Mouse (Mus musculus): ENCODE measurements around the gene Haao. TPM values are rescaled to one million over a fixed set of nuclear protein-coding genes. Genes with fewer than 3 reads are reported as not detected.
A peak's percentile ranks its signal among the peaks of the same experiment; 100 is the strongest.
"Not testable (repeated sequence)": the region's sequence is repeated elsewhere in the genome, so short reads cannot be mapped to it uniquely, and the experiment has no call there.

Haao gene
- total RNA-seq, 1 experiment: 0.54 TPM

- H3K4me3 ChIP-seq (ENCODE audit: insufficient read depth in 1 of 2, low read depth in 1 of 2, low read length in 2 of 2, poor library complexity in 1 of 2, severe bottlenecking in 1 of 2): peak overlapping the region; percentile 73 to 92
- DNase-seq (ENCODE audit: low read depth, low spot score); H3K9ac ChIP-seq (ENCODE audit: insufficient read depth, low read depth, low read length, poor library complexity, severe bottlenecking); H3K9me3 ChIP-seq (ENCODE audit: control insufficient read depth, insufficient read depth, low read depth, low read length); H3K27ac ChIP-seq (ENCODE audit: insufficient read depth, low read depth, low read length, poor library complexity, severe bottlenecking); H3K36me3 ChIP-seq (ENCODE audit: control insufficient read depth, insufficient read depth, low read length, poor library complexity, severe bottlenecking); in situ Hi-C loops (cut with MboI; ENCODE audit: low sequenced_read_pairs in 2 of 2, unreplicated experiment in 2 of 2): not testable (repeated sequence)
- peaks cover 0 to 15% of the 10 kb centered on the region in 2 experiments; a peak in 3 of 4 replicates for H3K4me1 ChIP-seq (ENCODE audit: control insufficient read depth in 2 of 2, insufficient read depth in 2 of 2, low read length in 2 of 2, poor library complexity in 1 of 2)
- TF ChIP-seq ZNF384 (IDR thresholded peaks at IDR 0.05; ENCODE audit: low read depth, low read length): peak; percentile 9; the same call in 1 of the 2 replicates
Observed at GRCm38 (mm10) chr17:83860968-83861367, 13.2 kb upstream of the Haao start.

- H3K9me3 ChIP-seq (ENCODE audit: control insufficient read depth, insufficient read depth, low read depth, low read length): no peaks in the 10 kb centered on the region
- in situ Hi-C loops (cut with MboI; ENCODE audit: low sequenced_read_pairs in 2 of 2, unreplicated experiment in 2 of 2): no loop called here
- no peak overlapping the region for H3K27ac ChIP-seq (ENCODE audit: insufficient read depth, low read depth, low read length, poor library complexity, severe bottlenecking)
- TF ChIP-seq ZC3H11A (IDR thresholded peaks at IDR 0.05; ENCODE audit: borderline replicate concordance, low read depth, low read length) (no peak), CHD2 (IDR thresholded peaks at IDR 0.05; ENCODE audit: low read depth, low read length) (no peak), ZNF384 (IDR thresholded peaks at IDR 0.05; ENCODE audit: low read depth, low read length) (no peak), MAFK (IDR thresholded peaks at IDR 0.05; ENCODE audit: insufficient read depth, low read depth, low read length) (no peak), HCFC1 (IDR thresholded peaks at IDR 0.05; ENCODE audit: borderline replicate concordance, insufficient read depth, low read length) (no peak)
- DNase-seq (ENCODE audit: low read depth, low spot score): no peak
- H3K9ac ChIP-seq (ENCODE audit: insufficient read depth, low read depth, low read length, poor library complexity, severe bottlenecking): no peak overlapping the region
- H3K36me3 ChIP-seq (ENCODE audit: control insufficient read depth, insufficient read depth, low read length, poor library complexity, severe bottlenecking): no peaks in the 10 kb centered on the region
- H3K4me1 ChIP-seq (ENCODE audit: control insufficient read depth in 2 of 2, insufficient read depth in 2 of 2, low read length in 2 of 2, poor library complexity in 1 of 2): peaks cover 0 to 11% of the 10 kb centered on the region in 2 experiments; a peak in 3 of 4 replicates
- H3K4me3 ChIP-seq (ENCODE audit: insufficient read depth in 1 of 2, low read depth in 1 of 2, low read length in 2 of 2, poor library complexity in 1 of 2, severe bottlenecking in 1 of 2): no peak overlapping the region
Observed at GRCm38 (mm10) chr17:83860224-83860623, 12.5 kb upstream of the Haao start.

- Histone ChIP-seq H3K9ac (ENCODE audit: insufficient read depth, low read depth, low read length, poor library complexity, severe bottlenecking) (no peak overlapping the region), H3K9me3 (ENCODE audit: control insufficient read depth, insufficient read depth, low read depth, low read length) (no peaks in the 10 kb centered on the region), H3K27ac (ENCODE audit: insufficient read depth, low read depth, low read length, poor library complexity, severe bottlenecking) (no peak overlapping the region), H3K4me1 (ENCODE audit: control insufficient read depth in 2 of 2, insufficient read depth in 2 of 2, low read length in 2 of 2, poor library complexity in 1 of 2) (peaks cover 0 to 7% of the 10 kb centered on the region in 2 experiments; a peak in 2 of 4 replicates), H3K36me3 (ENCODE audit: control insufficient read depth, insufficient read depth, low read length, poor library complexity, severe bottlenecking) (no peaks in the 10 kb centered on the region), H3K4me3 (ENCODE audit: insufficient read depth in 1 of 2, low read depth in 1 of 2, low read length in 2 of 2, poor library complexity in 1 of 2, severe bottlenecking in 1 of 2) (no peak overlapping the region)
- no peak for DNase-seq (ENCODE audit: low read depth, low spot score)
- TF ChIP-seq ZNF384 (IDR thresholded peaks at IDR 0.05; ENCODE audit: low read depth, low read length): no peak
- TF ChIP-seq CHD2 (IDR thresholded peaks at IDR 0.05; ENCODE audit: low read depth, low read length): no peak
- no peak for TF ChIP-seq ZC3H11A (IDR thresholded peaks at IDR 0.05; ENCODE audit: borderline replicate concordance, low read depth, low read length)
- TF ChIP-seq HCFC1 (IDR thresholded peaks at IDR 0.05; ENCODE audit: borderline replicate concordance, insufficient read depth, low read length): no peak
- no peak for TF ChIP-seq MAFK (IDR thresholded peaks at IDR 0.05; ENCODE audit: insufficient read depth, low read depth, low read length)
- in situ Hi-C loops (cut with MboI; ENCODE audit: low sequenced_read_pairs in 2 of 2, unreplicated experiment in 2 of 2): loop anchor here in 1 of 2 experiments (10.0 kb wide), 2 partner anchors 235 to 585 kb away; no protein-coding TSS in a partner anchor
Observed at GRCm38 (mm10) chr17:83859639-83860038, 11.9 kb upstream of the Haao start.

- no peaks in the 10 kb centered on the region for H3K9me3 ChIP-seq (ENCODE audit: control insufficient read depth, insufficient read depth, low read depth, low read length)
- no peak overlapping the region for H3K4me3 ChIP-seq (ENCODE audit: insufficient read depth in 1 of 2, low read depth in 1 of 2, low read length in 2 of 2, poor library complexity in 1 of 2, severe bottlenecking in 1 of 2)
- no peaks in the 10 kb centered on the region for H3K36me3 ChIP-seq (ENCODE audit: control insufficient read depth, insufficient read depth, low read length, poor library complexity, severe bottlenecking)
- H3K27ac ChIP-seq (ENCODE audit: insufficient read depth, low read depth, low read length, poor library complexity, severe bottlenecking): no peak overlapping the region
- no peak for DNase-seq (ENCODE audit: low read depth, low spot score)
- TF ChIP-seq HCFC1 (IDR thresholded peaks at IDR 0.05; ENCODE audit: borderline replicate concordance, insufficient read depth, low read length) (no peak), ZNF384 (IDR thresholded peaks at IDR 0.05; ENCODE audit: low read depth, low read length) (no peak), ZC3H11A (IDR thresholded peaks at IDR 0.05; ENCODE audit: borderline replicate concordance, low read depth, low read length) (no peak), MAFK (IDR thresholded peaks at IDR 0.05; ENCODE audit: insufficient read depth, low read depth, low read length) (no peak)
- no peak overlapping the region for H3K9ac ChIP-seq (ENCODE audit: insufficient read depth, low read depth, low read length, poor library complexity, severe bottlenecking)
- H3K4me1 ChIP-seq (ENCODE audit: control insufficient read depth in 2 of 2, insufficient read depth in 2 of 2, low read length in 2 of 2, poor library complexity in 1 of 2): peaks cover 0 to 3% of the 10 kb centered on the region in 2 experiments; a peak in 1 of 4 replicates
- in situ Hi-C loops (cut with MboI; ENCODE audit: low sequenced_read_pairs in 2 of 2, unreplicated experiment in 2 of 2): loop anchor here in 1 of 2 experiments (10.0 kb wide), 2 partner anchors 234 to 584 kb away; no protein-coding TSS in a partner anchor
Observed at GRCm38 (mm10) chr17:83858413-83858812, 10.7 kb upstream of the Haao start.
